8 mouse cellular contexts compared by ENCODE assay signal in the genomic region with DNA sequence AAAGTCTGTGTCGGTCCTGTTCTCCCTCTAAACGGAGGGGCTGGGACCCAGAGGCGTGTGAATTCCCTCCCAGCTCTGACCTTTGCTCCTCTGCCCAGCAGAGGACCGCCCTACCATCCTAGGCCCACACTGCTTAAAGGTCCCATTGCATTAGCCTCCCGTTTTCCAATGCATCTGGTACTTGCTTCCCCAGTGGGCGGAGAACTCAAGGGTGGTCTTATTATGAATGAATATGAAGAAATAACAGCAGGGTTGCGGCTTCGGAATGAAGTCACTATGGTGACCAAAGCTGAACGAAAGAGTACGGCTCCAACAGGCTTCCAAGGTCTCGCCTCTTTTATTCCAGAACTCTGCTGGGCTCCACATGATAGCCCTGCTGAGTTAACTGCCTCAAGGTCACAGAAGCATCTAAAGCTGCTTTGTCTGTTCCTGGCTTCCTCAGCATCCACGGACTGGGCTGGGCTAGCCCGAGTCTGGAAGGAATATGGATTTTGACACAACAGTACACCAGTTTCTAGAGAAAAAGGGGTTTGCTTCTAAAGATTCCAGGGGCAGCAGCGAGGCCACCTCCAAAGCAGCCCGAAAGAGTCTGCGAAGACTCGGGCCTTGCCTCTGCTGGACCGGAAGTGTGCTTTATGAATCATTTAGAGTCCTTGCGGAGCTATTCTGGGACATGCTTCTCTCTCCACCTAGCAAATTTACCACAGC. TPM values are rescaled to one million over a fixed set of nuclear protein-coding genes. Genes with fewer than 3 reads are reported as not detected.
DNase-seq lines count a peak whose midpoint lies in the region; ATAC-seq and TF ChIP-seq lines count a peak whose summit lies in the region.

No protein-coding gene starts in this region.

- 0 out of 2 replicates have a peak overlapping the region, but pooled peaks have one; percentile 11 for H3K27ac ChIP-seq in embryonic facial prominence, embryonic 13.5 days
- H3K27ac ChIP-seq in liver, embryonic 14.5 days: no peak overlapping the region

- H3K4me3 ChIP-seq in E14TG2a.4 (replicated peaks; ENCODE audit: low read length): peak overlapping the region; percentile 41
- H3K4me3 ChIP-seq in embryonic facial prominence, embryonic 13.5 days: no peak overlapping the region
- H3K4me3 ChIP-seq in liver, embryonic 14.5 days (ENCODE audit: insufficient read depth in 1 of 2, low read depth in 2 of 2, low read length in 2 of 2): no peak overlapping the region

- H3K36me3 ChIP-seq in E14TG2a.4 (ENCODE audit: insufficient read depth, low read length): peaks cover 16% of the 10 kb centered on the region
- H3K36me3 ChIP-seq in embryonic facial prominence, embryonic 13.5 days: no peaks in the 10 kb centered on the region
- no peaks in the 10 kb centered on the region for H3K36me3 ChIP-seq in liver, embryonic 14.5 days (replicated peaks; ENCODE audit: control insufficient read depth, insufficient read depth, low read depth)

- TF ChIP-seq EP300 in liver, embryonic 14.5 days (IDR thresholded peaks at IDR 0.05; ENCODE audit: low read depth): no peak

- TF ChIP-seq CTCF in E14TG2a.4 (conservative IDR thresholded peaks at IDR 0.05; ENCODE audit: low read length): no peak
- no peak for TF ChIP-seq CTCF in liver, embryonic 14.5 days (IDR thresholded peaks at IDR 0.05; ENCODE audit: low read depth)

- peaks cover 35% of the 10 kb centered on the region for H3K4me1 ChIP-seq in E14TG2a.4 (replicated peaks; ENCODE audit: low read depth, low read length)
- H3K4me1 ChIP-seq in embryonic facial prominence, embryonic 13.5 days: peaks cover 9% of the 10 kb centered on the region; the same call in 1 of the 2 replicates
- no peaks in the 10 kb centered on the region for H3K4me1 ChIP-seq in liver, embryonic 14.5 days (replicated peaks; ENCODE audit: control insufficient read depth in 2 of 2, insufficient read depth in 2 of 2, low read length in 1 of 2)

- ATAC-seq in cerebellum, adult (ENCODE audit: insufficient number of reproducible peaks, low FRiP score, low TSS enrichment): no peak
- ATAC-seq in embryonic facial prominence, embryonic 13.5 days (ENCODE audit: insufficient number of reproducible peaks, insufficient read depth, low FRiP score, low TSS enrichment, low read depth): 0 out of 2 replicates have a peak, but pooled peaks have one; percentile 62
- peak; percentile 53; the same call in 1 of the 2 replicates for ATAC-seq in liver, embryonic 14.5 days (ENCODE audit: insufficient read depth)
- ATAC-seq in erythroblast, adult 5-6 weeks (replicated peaks; ENCODE audit: low FRiP score, poor library complexity, severe bottlenecking): no peak

- no peak overlapping the region for H3K9ac ChIP-seq in embryonic facial prominence, embryonic 13.5 days
- H3K9ac ChIP-seq in liver, embryonic 14.5 days (replicated peaks): no peak overlapping the region

- no peak overlapping the region for H3K4me2 ChIP-seq in embryonic facial prominence, embryonic 13.5 days
- no peak overlapping the region for H3K4me2 ChIP-seq in liver, embryonic 14.5 days (ENCODE audit: low read depth)

- 68% methylated on average over 19 of the region's 19 CpGs for WGBS in embryonic facial prominence, embryonic 13.5 days
- 54% methylated on average over 19 of the region's 19 CpGs for WGBS in liver, embryonic 14.5 days (ENCODE audit: insufficient replicate concordance)

- peaks cover 33% of the 10 kb centered on the region for H3K9me3 ChIP-seq in E14TG2a.4 (ENCODE audit: low read length)
- H3K9me3 ChIP-seq in embryonic facial prominence, embryonic 13.5 days: no peaks in the 10 kb centered on the region
- H3K9me3 ChIP-seq in liver, embryonic 14.5 days (ENCODE audit: control insufficient read depth, low read length): no peaks in the 10 kb centered on the region

- H3K27me3 ChIP-seq in E14TG2a.4 (ENCODE audit: insufficient read depth, low read length): no peaks in the 10 kb centered on the region
- H3K27me3 ChIP-seq in embryonic facial prominence, embryonic 13.5 days: no peaks in the 10 kb centered on the region
- no peaks in the 10 kb centered on the region for H3K27me3 ChIP-seq in liver, embryonic 14.5 days (ENCODE audit: control insufficient read depth, insufficient read depth, low read length)

- peak; percentile 19 for DNase-seq in cerebellum, adult 9-11 months
- DNase-seq in liver, embryonic 14.5 days (ENCODE audit: low read depth in 3 of 3, low spot score in 3 of 3): no peak
- DNase-seq in lung, postnatal 36 days: no peak
- DNase-seq in c-Kit-positive CD71-positive TER-119-positive erythroid progenitor cells, embryonic 14.5 days (ENCODE audit: low spot score): no peak

RNA-seq across cellular contexts. Expression of gene Pwwp2a, which starts 14.6 kb away (rescaled TPM):
- 30.3 and 30.4 TPM in 2 replicates for polyA plus RNA-seq in embryonic facial prominence, embryonic 13.5 days (2015; fragmentation: Nextera tagmentation; extraction: Ambion mirVana)
- 12.3 and 15.7 TPM in 2 replicates for polyA plus RNA-seq in liver, embryonic 14.5 days (2012; rRNA removed)
- polyA plus RNA-seq in liver, embryonic 14.5 days (2014; fragmentation: Nextera tagmentation; extraction: Ambion mirVana): 10.3 and 11.6 TPM in 2 replicates
- 24.0 and 27.1 TPM in 2 replicates for total RNA-seq in erythroblast, adult 5-6 weeks (2015; ENCODE audit: low replicate concordance)
- 26.1 and 31.7 TPM in 2 replicates for total RNA-seq in erythroblast, adult 5-6 weeks (2017; ENCODE audit: low replicate concordance)

Comparison
In these comparisons a context has a peak if more than half of its experiments do, and no peak if none do; other contexts are left out.
1. ATAC-seq: peak in embryonic facial prominence, embryonic 13.5 days (single experiment) and liver, embryonic 14.5 days (single experiment); none in cerebellum, adult (single experiment) and erythroblast, adult 5-6 weeks (single experiment).